Mouse (Mus musculus) c-Kit-positive CD71-positive TER-119-negative erythroid progenitor cells, embryonic 14.5 days (primary cell): Measurements from ENCODE around the gene Kdelr3.

Experiments used
- DNase-seq: peaks from one replicate; pipeline ENCODE4 v3.0.0-alpha.2; 2013; ENCODE audit warnings: low read depth

The Kdelr3 gene

GRCm38 (mm10) chr15:79511553-79512320 lies 4.5 kb upstream of the Kdelr3 start:
- no peak for DNase-seq

- no peak for DNase-seq
Measured at GRCm38 (mm10) chr15:79513940-79514339, 2.3 kb upstream of the Kdelr3 start.

- DNase-seq = no peak
Measured at GRCm38 (mm10) chr15:79517710-79518109, 1.5 kb downstream of the Kdelr3 start.

- no peak for DNase-seq
Measured at GRCm38 (mm10) chr15:79518571-79518970, 2.4 kb downstream of the Kdelr3 start.

- DNase-seq = no peak
Measured at GRCm38 (mm10) chr15:79519400-79520220, 3.4 kb downstream of the Kdelr3 start.

- DNase-seq = no peak
Measured at GRCm38 (mm10) chr15:79525564-79525963, 9.4 kb downstream of the Kdelr3 start.

GRCm38 (mm10) chr15:79525979-79526768 lies 10.0 kb downstream of the Kdelr3 start:
- DNase-seq = no peak

GRCm38 (mm10) chr15:79527192-79527591 lies 11.0 kb downstream of the Kdelr3 start:
- no peak for DNase-seq

GRCm38 (mm10) chr15:79527991-79528639 lies 11.9 kb downstream of the Kdelr3 start:
- DNase-seq = no peak

GRCm38 (mm10) chr15:79529935-79530334 lies 13.7 kb downstream of the Kdelr3 start:
- no peak for DNase-seq

- no peak for DNase-seq
Measured at GRCm38 (mm10) chr15:79533796-79534195, 17.6 kb downstream of the Kdelr3 start.

- no peak for DNase-seq
Measured at GRCm38 (mm10) chr15:79543968-79544367, 27.8 kb downstream of the Kdelr3 start.

- DNase-seq = peak; percentile 29
Measured at GRCm38 (mm10) chr15:79545496-79545895, 29.3 kb downstream of the Kdelr3 start.

- peak; percentile 34 for DNase-seq
Measured at GRCm38 (mm10) chr15:79545921-79546399, 29.7 kb downstream of the Kdelr3 start.

GRCm38 (mm10) chr15:79546410-79547288 lies 30.4 kb downstream of the Kdelr3 start, which contains the start of gene Ddx17:
Gene Ddx17, minus strand, starts transcription at chr15:79546741.
- DNase-seq = peak; percentile 91

- no peak for DNase-seq
Measured at GRCm38 (mm10) chr15:79547289-79547820, 31.1 kb downstream of the Kdelr3 start.

GRCm38 (mm10) chr15:79548226-79548625 lies 32.0 kb downstream of the Kdelr3 start:
- no peak for DNase-seq

- no peak for DNase-seq
Measured at GRCm38 (mm10) chr15:79552566-79552965, 36.4 kb downstream of the Kdelr3 start.

GRCm38 (mm10) chr15:79559649-79560048 lies 43.4 kb downstream of the Kdelr3 start:
- DNase-seq = no peak

GRCm38 (mm10) chr15:79562417-79562816 lies 46.2 kb downstream of the Kdelr3 start:
- no peak for DNase-seq
